Mouse (Mus musculus): ENCODE measurements around the gene Ptms.
A peak's percentile ranks its signal among the peaks of the same experiment; 100 is the strongest.

The Ptms gene

DNA sequence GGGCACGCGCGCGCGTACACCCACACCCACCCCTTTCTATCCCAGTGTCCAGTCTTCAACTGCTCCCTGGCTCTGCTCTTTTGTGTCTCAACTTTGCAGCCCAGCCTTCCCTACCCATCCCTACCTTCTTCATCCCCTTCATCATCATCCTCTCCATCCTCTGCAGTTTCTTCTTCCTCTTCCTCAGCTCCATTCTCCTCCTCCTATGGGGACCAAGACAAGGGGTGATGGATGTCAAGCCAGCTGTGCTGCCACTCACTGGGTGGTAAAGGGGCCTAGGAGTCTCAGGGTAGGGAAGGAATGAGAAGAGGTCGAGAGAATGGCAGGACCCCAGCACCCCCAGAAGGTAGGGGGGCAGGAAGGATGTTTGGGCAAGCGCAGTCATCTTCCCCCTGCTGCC is 5.4 kb downstream of the Ptms start:
- Histone ChIP-seq H3K27me3 (ENCODE audit: insufficient read depth, low read length) (peaks cover 11% of the 10 kb centered on the region), H3K4me1 (replicated peaks; ENCODE audit: low read depth, low read length) (peaks cover 87% of the 10 kb centered on the region), H3K4me3 (replicated peaks; ENCODE audit: low read length) (peak overlapping the region; percentile 88), H3K9me3 (ENCODE audit: low read length) (no peaks in the 10 kb centered on the region), H3K36me3 (ENCODE audit: insufficient read depth, low read length) (peaks cover 36% of the 10 kb centered on the region)
- TF ChIP-seq CTCF (conservative IDR thresholded peaks at IDR 0.05; ENCODE audit: low read length) (no peak), POU5F1 (IDR thresholded peaks at IDR 0.05; ENCODE audit: borderline replicate concordance, low read length) (no peak), NANOG (IDR thresholded peaks at IDR 0.05; ENCODE audit: borderline replicate concordance, low read length) (no peak)

DNA sequence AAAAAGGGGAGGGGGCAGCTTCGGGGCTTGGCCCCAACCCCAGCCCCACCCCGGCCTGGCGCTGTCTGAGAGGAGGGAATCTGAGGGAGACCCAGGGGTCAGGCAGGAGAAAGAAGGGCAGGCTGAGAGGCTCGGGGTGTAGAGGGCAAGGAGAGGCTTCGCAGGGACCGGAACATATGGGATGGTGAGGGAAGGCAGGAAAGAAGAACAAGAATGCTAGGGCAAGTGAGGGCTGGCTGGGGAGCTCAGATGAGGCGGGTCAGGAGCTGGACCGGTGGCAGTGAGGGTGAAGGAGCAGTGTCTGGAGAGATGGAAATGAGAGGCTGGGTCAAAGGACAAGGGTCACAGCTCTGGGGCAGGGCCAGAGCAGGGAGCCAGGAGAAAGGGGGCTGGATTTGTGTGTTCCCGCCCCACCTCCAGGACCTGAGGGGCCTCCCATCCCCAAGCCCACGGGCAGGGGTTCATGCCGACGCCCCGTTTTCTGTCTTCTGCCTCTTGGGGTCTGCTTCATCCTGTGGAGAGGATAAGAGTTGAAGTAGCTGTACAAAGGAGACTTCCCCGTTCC is 6.1 kb downstream of the Ptms start:
- TF ChIP-seq CTCF (conservative IDR thresholded peaks at IDR 0.05; ENCODE audit: low read length) (no peak), NANOG (IDR thresholded peaks at IDR 0.05; ENCODE audit: borderline replicate concordance, low read length) (no peak), POU5F1 (IDR thresholded peaks at IDR 0.05; ENCODE audit: borderline replicate concordance, low read length) (no peak)
- peaks cover 36% of the 10 kb centered on the region for H3K36me3 ChIP-seq (ENCODE audit: insufficient read depth, low read length)
- peak overlapping the region; percentile 45 for H3K4me3 ChIP-seq (replicated peaks; ENCODE audit: low read length)
- H3K27me3 ChIP-seq (ENCODE audit: insufficient read depth, low read length) = peaks cover 11% of the 10 kb centered on the region
- H3K9me3 ChIP-seq (ENCODE audit: low read length) = no peaks in the 10 kb centered on the region
- peaks cover 88% of the 10 kb centered on the region for H3K4me1 ChIP-seq (replicated peaks; ENCODE audit: low read depth, low read length)

DNA sequence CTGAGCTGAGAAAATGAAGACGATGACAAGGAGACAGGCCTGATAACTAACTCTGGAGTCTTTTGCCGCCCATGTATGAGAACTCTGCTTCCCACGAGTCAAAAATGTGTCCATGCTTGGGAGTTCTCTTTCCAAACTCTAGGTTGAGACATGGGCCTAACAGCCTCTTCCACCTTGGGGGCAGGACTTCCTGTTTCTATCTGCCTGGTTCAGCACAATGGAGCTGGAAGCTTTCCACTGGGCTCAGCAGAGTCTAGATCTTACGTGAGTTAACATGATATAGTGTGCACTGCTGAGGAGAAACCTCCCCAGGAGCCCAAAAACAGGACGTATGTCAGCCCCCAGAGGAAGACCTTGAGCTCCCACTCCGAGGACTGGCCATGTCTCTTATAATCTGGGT is 6.7 kb downstream of the Ptms start:
- no peak for TF ChIP-seq POU5F1 (IDR thresholded peaks at IDR 0.05; ENCODE audit: borderline replicate concordance, low read length)
- TF ChIP-seq CTCF (conservative IDR thresholded peaks at IDR 0.05; ENCODE audit: low read length) = no peak
- TF ChIP-seq NANOG (IDR thresholded peaks at IDR 0.05; ENCODE audit: borderline replicate concordance, low read length) = no peak
- peak overlapping the region; percentile 45; the same call in 1 of the 2 replicates for H3K4me3 ChIP-seq (replicated peaks; ENCODE audit: low read length)
- H3K36me3 ChIP-seq (ENCODE audit: insufficient read depth, low read length) = peaks cover 36% of the 10 kb centered on the region
- H3K27me3 ChIP-seq (ENCODE audit: insufficient read depth, low read length) = peaks cover 16% of the 10 kb centered on the region
- H3K9me3 ChIP-seq (ENCODE audit: low read length) = no peaks in the 10 kb centered on the region
- H3K4me1 ChIP-seq (replicated peaks; ENCODE audit: low read depth, low read length) = peaks cover 88% of the 10 kb centered on the region

DNA sequence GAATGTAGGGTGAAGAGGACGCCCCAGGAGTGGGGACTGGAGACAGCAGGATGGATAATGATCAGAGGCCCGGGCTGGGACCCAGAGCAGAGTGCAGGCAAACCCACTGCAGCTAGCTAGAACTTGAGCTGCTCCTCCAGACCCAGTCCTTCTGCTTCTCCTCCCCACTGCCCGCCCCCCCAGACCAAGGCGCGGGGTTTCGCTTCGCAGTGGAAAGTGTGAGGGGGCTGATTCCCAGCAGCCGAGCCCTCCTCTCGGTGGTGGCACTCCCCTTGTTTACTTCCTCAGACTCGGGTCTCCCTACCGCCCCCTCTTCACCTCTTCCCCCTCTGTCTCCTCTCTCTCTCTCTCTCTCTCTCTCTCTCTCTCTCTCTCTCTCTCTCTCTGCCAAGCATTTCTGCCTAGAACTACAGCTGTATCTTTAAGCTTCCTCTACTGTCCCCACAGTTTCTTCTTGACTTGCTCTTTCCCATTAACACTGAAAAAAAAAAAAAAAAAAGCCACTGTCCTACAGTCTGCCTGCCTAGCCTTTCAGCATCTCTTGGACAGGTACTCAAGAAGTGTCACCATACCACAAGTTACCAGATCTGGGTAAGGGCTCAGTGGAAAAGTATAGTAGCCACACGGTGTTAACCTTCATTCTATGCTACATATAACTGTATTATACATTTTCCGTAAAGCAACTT is 8.2 kb downstream of the Ptms start, which contains the start of gene Lag3:
TSS of gene Lag3 (minus strand) at position 173 of the 686 bp plus-strand sequence.
- TF ChIP-seq CTCF (conservative IDR thresholded peaks at IDR 0.05; ENCODE audit: low read length) (no peak), NANOG (IDR thresholded peaks at IDR 0.05; ENCODE audit: borderline replicate concordance, low read length) (no peak)
- Histone ChIP-seq H3K9me3 (ENCODE audit: low read length) (no peaks in the 10 kb centered on the region), H3K4me1 (replicated peaks; ENCODE audit: low read depth, low read length) (peaks cover 94% of the 10 kb centered on the region), H3K4me3 (replicated peaks; ENCODE audit: low read length) (peak within 1 kb of the TSS; percentile 73), H3K27me3 (ENCODE audit: insufficient read depth, low read length) (peaks cover 16% of the 10 kb centered on the region), H3K36me3 (ENCODE audit: insufficient read depth, low read length) (peaks cover 36% of the 10 kb centered on the region)

DNA sequence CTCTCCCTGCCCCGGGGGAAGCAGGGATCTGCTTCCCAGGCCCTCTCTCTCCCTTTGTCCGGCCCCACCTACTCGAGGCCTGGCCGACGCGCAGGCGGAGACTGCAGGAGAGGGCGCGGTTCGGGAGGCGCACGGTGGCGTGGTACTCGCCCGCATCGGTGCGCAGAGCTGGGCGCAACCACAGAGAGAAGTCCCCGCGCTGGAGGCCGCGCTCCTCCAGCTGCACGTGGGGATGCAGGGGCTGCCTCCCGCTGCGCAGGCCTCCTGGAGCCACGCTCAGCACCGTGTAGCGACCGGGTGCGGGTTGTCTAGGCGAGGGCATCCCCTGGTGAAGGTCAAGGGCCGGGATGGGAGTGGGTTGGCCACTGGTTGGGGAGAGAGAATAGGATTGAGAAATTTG is 9.9 kb downstream of the Ptms start:
- H3K4me3 ChIP-seq (replicated peaks; ENCODE audit: low read length) = peak overlapping the region; percentile 73
- peaks cover 16% of the 10 kb centered on the region for H3K27me3 ChIP-seq (ENCODE audit: insufficient read depth, low read length)
- no peaks in the 10 kb centered on the region for H3K9me3 ChIP-seq (ENCODE audit: low read length)
- TF ChIP-seq POU5F1 (IDR thresholded peaks at IDR 0.05; ENCODE audit: borderline replicate concordance, low read length) (no peak), NANOG (IDR thresholded peaks at IDR 0.05; ENCODE audit: borderline replicate concordance, low read length) (no peak), CTCF (conservative IDR thresholded peaks at IDR 0.05; ENCODE audit: low read length) (no peak)
- H3K36me3 ChIP-seq (ENCODE audit: insufficient read depth, low read length) = peaks cover 27% of the 10 kb centered on the region
- H3K4me1 ChIP-seq (replicated peaks; ENCODE audit: low read depth, low read length) = peaks cover 94% of the 10 kb centered on the region

DNA sequence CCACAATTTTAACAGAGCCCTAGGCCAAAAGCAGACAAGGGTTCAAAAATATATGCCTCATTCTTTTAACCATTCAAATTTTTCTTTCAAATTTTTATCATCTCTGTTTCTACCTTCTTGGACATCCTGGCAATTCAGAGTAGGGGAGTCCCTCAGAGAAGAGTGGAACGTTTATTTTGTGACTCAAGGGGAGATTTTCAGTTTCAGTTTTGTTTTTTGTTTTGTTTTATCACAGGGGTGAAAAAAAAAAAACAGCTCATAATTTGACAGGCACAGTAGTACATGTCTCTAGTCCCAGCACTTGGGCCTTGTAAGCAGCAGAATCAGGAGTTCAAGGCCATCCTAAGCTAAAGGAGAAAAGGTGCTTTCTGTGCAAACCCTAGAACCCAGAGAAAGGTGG is 12.1 kb downstream of the Ptms start:
- Histone ChIP-seq H3K27me3 (ENCODE audit: insufficient read depth, low read length) (peaks cover 16% of the 10 kb centered on the region), H3K36me3 (ENCODE audit: insufficient read depth, low read length) (peaks cover 5% of the 10 kb centered on the region), H3K4me3 (replicated peaks; ENCODE audit: low read length) (no peak overlapping the region), H3K4me1 (replicated peaks; ENCODE audit: low read depth, low read length) (peaks cover 85% of the 10 kb centered on the region), H3K9me3 (ENCODE audit: low read length) (no peaks in the 10 kb centered on the region)
- TF ChIP-seq POU5F1 (IDR thresholded peaks at IDR 0.05; ENCODE audit: borderline replicate concordance, low read length) = no peak
- TF ChIP-seq NANOG (IDR thresholded peaks at IDR 0.05; ENCODE audit: borderline replicate concordance, low read length) = no peak
- no peak for TF ChIP-seq CTCF (conservative IDR thresholded peaks at IDR 0.05; ENCODE audit: low read length)

DNA sequence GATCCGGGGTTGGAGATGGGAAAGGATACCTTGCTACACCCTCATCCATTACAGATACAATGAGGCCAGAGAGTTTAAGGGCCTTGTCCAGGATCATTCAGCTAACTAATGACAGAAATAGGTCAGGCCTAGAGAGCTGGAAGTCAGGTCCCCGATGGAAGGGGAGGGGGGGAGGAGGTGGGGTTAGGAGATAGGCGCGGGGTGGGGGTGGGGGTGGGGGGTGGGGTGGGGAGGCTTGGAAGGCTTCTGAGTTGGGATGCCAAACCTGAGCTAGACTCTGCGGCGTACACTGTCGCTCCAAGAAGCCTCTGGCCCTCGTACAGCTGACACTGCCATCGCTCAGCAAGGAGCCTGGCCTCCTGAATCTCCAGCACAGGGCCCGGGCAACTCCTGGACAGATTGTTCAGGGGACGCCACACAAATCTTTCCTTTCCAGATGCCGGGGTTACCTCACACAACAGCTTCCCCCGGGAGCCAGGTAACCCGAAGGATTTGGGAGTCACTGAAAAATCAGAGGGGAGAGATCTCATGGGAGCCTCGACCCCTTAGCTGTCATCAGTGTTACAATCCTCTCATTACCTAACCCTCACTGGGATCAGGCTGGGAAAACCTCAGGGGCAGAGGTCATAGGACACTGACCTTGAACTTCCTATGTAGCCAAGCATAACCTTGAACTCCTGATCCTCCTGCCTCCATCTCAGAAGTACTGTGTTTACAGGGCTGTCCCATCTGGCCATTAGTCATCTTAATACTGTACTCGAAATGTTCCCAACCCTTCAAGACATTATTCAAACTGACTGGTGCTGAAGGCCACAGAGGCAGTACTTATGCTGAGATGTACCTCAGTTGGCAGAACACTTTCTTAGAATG is 14.7 kb downstream of the Ptms start:
- TF ChIP-seq NANOG (IDR thresholded peaks at IDR 0.05; ENCODE audit: borderline replicate concordance, low read length) (no peak), POU5F1 (IDR thresholded peaks at IDR 0.05; ENCODE audit: borderline replicate concordance, low read length) (no peak), CTCF (conservative IDR thresholded peaks at IDR 0.05; ENCODE audit: low read length) (no peak)
- H3K27me3 ChIP-seq (ENCODE audit: insufficient read depth, low read length) = peaks cover 9% of the 10 kb centered on the region; the same call in 1 of the 2 replicates
- peak overlapping the region; percentile 76 for H3K4me3 ChIP-seq (replicated peaks; ENCODE audit: low read length)
- H3K4me1 ChIP-seq (replicated peaks; ENCODE audit: low read depth, low read length) = peaks cover 85% of the 10 kb centered on the region
- no peaks in the 10 kb centered on the region for H3K36me3 ChIP-seq (ENCODE audit: insufficient read depth, low read length)
- H3K9me3 ChIP-seq (ENCODE audit: low read length) = no peaks in the 10 kb centered on the region

All from E14TG2a.4 (cell line).